Mouse (Mus musculus) stomach, postnatal 0 days (tissue): ENCODE results near the gene Drosha. TPM values are rescaled to one million over a fixed set of nuclear protein-coding genes. Genes with fewer than 3 reads are reported as not detected.

Experiments used
- ATAC-seq: fragments of 200-750 bp; cut with Nextera tagmentation; 2 replicates; pipeline ENCODE4 v1.8.0; 2017; ENCODE audit not compliant: low FRiP score, low TSS enrichment
- DNase-seq: peaks from one replicate; pipeline ENCODE4 v3.0.0-alpha.2; 2016; ENCODE audit warnings: low spot score
- H3K27ac ChIP-seq: fragments of 300-500 bp; sonication (generic); replicated peaks from 2 replicates; pipeline ENCODE4 v1.5.1; 2014; ENCODE audit warnings: mild to moderate bottlenecking, control low read depth
- H3K27me3 ChIP-seq: fragments of 300-500 bp; sonication (generic); 2 replicates; pipeline ENCODE4 v1.6.1; 2014; ENCODE audit warnings: low read length; ENCODE audit not compliant: control insufficient read depth, insufficient read depth
- H3K36me3 ChIP-seq: fragments of 300-500 bp; sonication (generic); 2 replicates; pipeline ENCODE4 v1.6.1; 2014; ENCODE audit warnings: low read length, mixed read lengths; ENCODE audit not compliant: control insufficient read depth, insufficient read depth
- H3K4me1 ChIP-seq: fragments of 300-500 bp; sonication (generic); replicated peaks from 2 replicates; pipeline ENCODE4 v1.6.1; 2014; ENCODE audit warnings: antibody characterized with exemption; ENCODE audit not compliant: control insufficient read depth, insufficient read depth
- H3K4me2 ChIP-seq: fragments of 300-500 bp; sonication (generic); replicated peaks from 2 replicates; pipeline ENCODE4 v1.6.1; 2014; ENCODE audit warnings: low read depth, mild to moderate bottlenecking, control low read depth, moderate library complexity
- H3K4me3 ChIP-seq: fragments of 300-500 bp; sonication (generic); 2 replicates; pipeline ENCODE4 v1.5.1; 2014; ENCODE audit warnings: low read depth, low read length, control low read depth
- H3K9ac ChIP-seq: fragments of 300-500 bp; sonication (generic); 2 replicates; pipeline ENCODE4 v1.6.1; 2014; ENCODE audit warnings: mild to moderate bottlenecking, low read length, control low read depth, mixed read lengths
- H3K9me3 ChIP-seq: fragments of 300-500 bp; sonication (generic); 2 replicates; pipeline ENCODE4 v1.6.1; 2016; ENCODE audit warnings: low read length; ENCODE audit not compliant: control insufficient read depth
- CTCF ChIP-seq: IDR thresholded peaks from 2 replicates; pipeline ENCODE4 v1.5.1; 2016; ENCODE audit warnings: antibody characterized with exemption, low read depth, mild to moderate bottlenecking, moderate library complexity
- EP300 ChIP-seq: optimal IDR thresholded peaks from 2 replicates; pipeline ENCODE3; 2016; ENCODE audit warnings: antibody characterized with exemption
- WGBS: fragments of 180-500 bp; shearing (Covaris S2); extraction: QIAGEN DNeasy Blood & Tissue Kit; methylation state at CpG from one replicate; pipeline ENCODE4 v1.1.7; 2014; 5-methylcytosine and 5-hydroxymethylcytosine counted together
- polyA plus RNA-seq: library from polyadenylated mRNA; unstranded; fragments of >200 nt; fragmentation: Nextera tagmentation; extraction: Ambion mirVana; gene quantifications from 2 replicates; pipeline ENCODE4 v1.2.1, GENCODE M21; 2015

Drosha gene
- polyA plus RNA-seq, 1 experiment from 2014 or later: 8.7 TPM

DNA sequence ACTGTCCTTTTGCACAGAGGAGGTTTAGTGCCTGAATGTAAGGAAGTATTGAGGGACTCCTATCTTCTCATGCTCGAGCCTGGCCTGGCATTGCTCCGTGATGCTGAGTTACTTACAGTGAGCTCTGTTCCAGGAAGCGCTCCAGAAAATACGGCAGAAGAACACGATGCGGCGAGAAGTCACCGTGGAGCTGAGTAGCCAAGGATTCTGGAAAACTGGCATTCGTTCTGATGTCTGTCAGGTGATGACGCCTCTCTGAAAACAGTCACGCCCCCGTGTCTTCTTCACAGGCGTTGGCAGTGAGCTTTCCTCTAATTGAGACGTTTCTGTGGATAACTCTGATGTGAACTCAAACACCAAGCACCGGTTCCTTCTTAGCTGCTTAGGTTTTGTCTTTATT, 60.2 kb downstream of the Drosha start:
- TF ChIP-seq EP300 (no peak), CTCF (no peak)
- Histone ChIP-seq H3K36me3 (peaks cover 9% of the 10 kb centered on the region; the same call in 1 of the 2 replicates), H3K9ac (no peak overlapping the region), H3K4me2 (no peak overlapping the region), H3K27me3 (no peaks in the 10 kb centered on the region), H3K4me3 (no peak overlapping the region), H3K27ac (no peak overlapping the region), H3K4me1 (no peaks in the 10 kb centered on the region), H3K9me3 (no peaks in the 10 kb centered on the region)
- no peak for DNase-seq
- 85% methylated on average over 15 of the region's 15 CpGs for WGBS
- no peak for ATAC-seq

DNA sequence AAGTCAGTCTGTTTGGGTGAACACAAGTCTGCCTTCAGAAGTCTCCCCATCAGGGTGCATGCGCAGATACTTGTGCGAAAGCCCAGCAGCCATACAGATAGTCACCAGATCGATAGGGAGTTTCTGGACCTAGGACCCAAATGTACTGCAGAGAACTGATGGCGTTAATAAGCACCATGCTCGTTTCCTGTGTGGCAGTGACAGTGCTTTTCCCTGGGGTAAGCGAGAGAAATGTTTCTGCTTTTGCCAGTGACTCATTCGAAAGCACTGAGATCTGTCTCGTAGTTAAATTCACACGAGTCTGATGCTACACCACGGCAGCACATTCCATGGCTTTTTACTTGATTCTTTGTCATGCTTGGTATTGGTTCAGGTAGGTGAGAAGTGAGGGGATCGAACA, 60.7 kb downstream of the Drosha start:
- 96% methylated on average over 11 of the region's 11 CpGs for WGBS
- H3K9me3 ChIP-seq: no peaks in the 10 kb centered on the region
- no peaks in the 10 kb centered on the region for H3K4me1 ChIP-seq
- peaks cover 9% of the 10 kb centered on the region; the same call in 1 of the 2 replicates for H3K36me3 ChIP-seq
- H3K9ac ChIP-seq: no peak overlapping the region
- no peak for TF ChIP-seq CTCF
- TF ChIP-seq EP300: no peak
- no peak overlapping the region for H3K27ac ChIP-seq
- H3K27me3 ChIP-seq: no peaks in the 10 kb centered on the region
- DNase-seq (no peak), ATAC-seq (no peak)
- H3K4me2 ChIP-seq: no peak overlapping the region
- H3K4me3 ChIP-seq: no peak overlapping the region

DNA sequence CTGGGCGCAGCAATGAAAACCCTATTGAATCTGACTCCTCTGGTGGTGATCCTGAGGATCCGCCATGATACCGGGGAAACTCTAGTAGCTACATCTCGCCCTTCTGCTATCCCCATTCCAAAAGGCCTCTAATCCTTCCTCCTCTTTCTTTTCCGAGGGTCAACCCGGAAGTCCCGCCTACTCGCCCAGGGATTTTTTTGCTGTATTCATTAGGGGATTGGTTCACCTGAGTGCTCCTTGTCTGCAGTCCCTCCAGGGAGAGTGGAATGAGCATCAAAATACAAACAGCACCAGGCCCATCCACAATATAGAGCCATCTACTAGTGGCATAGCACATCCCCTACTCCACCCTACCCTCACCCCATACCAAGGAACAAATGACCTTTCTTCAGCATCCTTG, 62.6 kb downstream of the Drosha start:
- no peaks in the 10 kb centered on the region for H3K4me1 ChIP-seq
- no peaks in the 10 kb centered on the region for H3K27me3 ChIP-seq
- no peak overlapping the region for H3K9ac ChIP-seq
- no peaks in the 10 kb centered on the region for H3K9me3 ChIP-seq
- DNase-seq (no peak), ATAC-seq (no peak)
- no peak overlapping the region for H3K4me2 ChIP-seq
- TF ChIP-seq EP300 (no peak), CTCF (no peak)
- H3K27ac ChIP-seq: no peak overlapping the region
- H3K36me3 ChIP-seq: peaks cover 10% of the 10 kb centered on the region; the same call in 1 of the 2 replicates
- 93% methylated on average over 8 of the region's 8 CpGs for WGBS
- no peak overlapping the region for H3K4me3 ChIP-seq

DNA sequence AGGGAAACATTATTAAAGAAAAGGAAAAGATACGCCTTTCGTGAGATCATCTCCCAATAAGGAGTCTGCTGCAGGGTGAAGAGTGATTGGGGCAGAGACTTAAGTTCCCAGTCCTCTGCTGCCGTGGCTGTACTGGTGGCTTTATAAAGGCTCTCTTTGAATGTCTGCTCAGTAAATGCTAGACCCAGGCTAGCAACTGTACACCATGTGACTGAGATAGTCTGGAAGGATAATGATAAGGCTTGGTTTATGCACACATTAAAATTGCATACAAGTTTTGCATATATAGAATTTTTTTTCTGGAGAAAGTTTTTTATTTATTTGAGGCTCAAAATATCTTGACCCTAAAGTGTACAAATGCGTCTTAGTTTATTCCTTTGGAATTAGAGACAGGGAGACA, 63.7 kb downstream of the Drosha start:
- ATAC-seq (no peak), DNase-seq (no peak)
- Histone ChIP-seq H3K4me3 (no peak overlapping the region), H3K9me3 (no peaks in the 10 kb centered on the region), H3K27ac (no peak overlapping the region), H3K9ac (no peak overlapping the region), H3K4me1 (no peaks in the 10 kb centered on the region), H3K27me3 (no peaks in the 10 kb centered on the region), H3K36me3 (peaks cover 10% of the 10 kb centered on the region; the same call in 1 of the 2 replicates), H3K4me2 (no peak overlapping the region)
- no peak for TF ChIP-seq CTCF
- no peak for TF ChIP-seq EP300
- 83% methylated on average over 4 of the region's 4 CpGs for WGBS

DNA sequence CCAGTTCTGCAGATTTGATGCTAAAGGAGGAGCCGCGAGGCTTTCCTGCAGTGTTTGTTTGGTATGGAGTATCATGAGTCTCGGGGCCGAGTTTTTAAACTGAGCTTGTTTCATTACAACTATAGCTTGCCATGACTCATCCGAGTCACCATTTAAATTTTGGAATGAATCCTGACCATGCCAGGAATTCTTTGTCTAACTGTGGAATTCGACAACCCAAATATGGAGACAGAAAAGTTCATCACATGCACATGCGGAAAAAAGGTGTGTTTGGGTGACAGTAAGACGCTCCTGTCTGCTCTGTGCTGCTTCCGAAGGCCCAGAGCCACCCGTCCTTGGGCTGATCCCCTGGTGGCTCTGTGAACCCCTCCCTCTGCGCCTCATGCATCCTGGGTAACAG, 65.3 kb downstream of the Drosha start:
- ATAC-seq: no peak
- H3K4me1 ChIP-seq: no peaks in the 10 kb centered on the region
- peaks cover 9% of the 10 kb centered on the region; the same call in 1 of the 2 replicates for H3K36me3 ChIP-seq
- no peak overlapping the region for H3K4me3 ChIP-seq
- H3K27ac ChIP-seq: no peak overlapping the region
- H3K9me3 ChIP-seq: no peaks in the 10 kb centered on the region
- TF ChIP-seq CTCF: no peak
- no peak for TF ChIP-seq EP300
- no peak overlapping the region for H3K4me2 ChIP-seq
- DNase-seq: no peak
- no peaks in the 10 kb centered on the region for H3K27me3 ChIP-seq
- 80% methylated on average over 11 of the region's 11 CpGs for WGBS
- H3K9ac ChIP-seq: no peak overlapping the region

DNA sequence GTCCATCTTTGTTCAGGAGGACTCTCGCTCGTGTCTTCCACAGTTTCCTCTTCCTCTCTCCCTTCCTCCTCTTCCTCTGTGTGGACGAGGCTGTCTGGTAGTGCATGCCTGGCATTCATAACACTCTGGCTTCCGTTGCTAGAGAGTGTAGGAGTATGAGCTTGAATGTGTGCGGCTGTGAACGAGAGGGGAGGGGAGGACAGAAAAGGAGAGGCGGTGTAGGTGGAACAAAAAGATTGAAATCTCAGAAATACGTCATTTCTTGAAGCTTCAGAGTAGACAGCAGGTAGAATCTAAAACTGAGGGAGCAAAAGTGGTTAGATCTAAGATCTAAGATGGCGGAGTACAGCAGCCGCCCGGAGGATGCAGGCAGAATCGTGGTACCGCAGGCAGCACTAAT, 70.8 kb downstream of the Drosha start:
- Histone ChIP-seq H3K4me3 (no peak overlapping the region), H3K36me3 (peaks cover 17% of the 10 kb centered on the region; the same call in 1 of the 2 replicates), H3K9ac (no peak overlapping the region), H3K27ac (no peak overlapping the region), H3K9me3 (no peaks in the 10 kb centered on the region), H3K27me3 (no peaks in the 10 kb centered on the region), H3K4me1 (no peaks in the 10 kb centered on the region), H3K4me2 (no peak overlapping the region)
- no peak for TF ChIP-seq EP300
- TF ChIP-seq CTCF: no peak
- ATAC-seq: no peak
- DNase-seq: no peak
- WGBS: 93% methylated on average over 13 of the region's 13 CpGs
